Mouse (Mus musculus) liver, postnatal 0 days (tissue): ENCODE results near the gene Olfr782.

Experiments used
- CTCF ChIP-seq: sonication (generic); IDR thresholded peaks from 2 replicates; pipeline ENCODE4 v1.5.1; 2016; ENCODE audit warnings: antibody characterized with exemption, low read depth
- EP300 ChIP-seq: IDR thresholded peaks from 2 replicates; pipeline ENCODE4 v1.6.1; 2016; ENCODE audit warnings: antibody characterized with exemption, low read depth, mild to moderate bottlenecking

DNA sequence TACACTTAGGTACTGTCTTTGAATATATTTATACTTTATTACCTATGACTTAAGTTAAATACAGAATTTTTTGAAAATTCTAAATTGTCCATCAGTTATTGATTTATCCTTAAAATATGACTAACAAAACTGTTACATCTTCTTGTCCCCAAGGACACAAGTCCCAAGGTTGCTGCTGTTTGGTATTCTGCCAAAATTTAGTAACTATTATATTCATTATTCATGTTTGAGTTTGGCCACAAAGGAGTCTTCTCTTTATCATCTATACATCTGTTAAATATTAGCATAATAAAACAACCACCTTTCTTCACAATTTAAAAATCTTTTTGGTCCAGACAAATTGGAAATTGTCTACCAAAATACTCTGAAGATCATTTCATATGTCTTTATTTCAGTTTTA lies 20.1 kb upstream of the Olfr782 start, which contains the start of gene Olfr781:
- no peak for TF ChIP-seq EP300
- TF ChIP-seq CTCF: no peak
